Comparison of ENCODE assay signal across 12 mouse cellular contexts in genomic region chr11:61882183-61882582, GRCm38 (mm10). TPM values are rescaled to one million over a fixed set of nuclear protein-coding genes. Genes with fewer than 3 reads are reported as not detected.
DNase-seq lines count a peak whose midpoint lies in the region; ATAC-seq and TF ChIP-seq lines count a peak whose summit lies in the region.
"Had no signal": no experiment of that assay in that cellular context is flagged by ENCODE, and none has a peak within 500 bp of the region (broad histone marks: within the 10 kb centered on the region; RNA-seq: fewer than 3 reads in every experiment).

No protein-coding gene starts in this region.

- DNase-seq in kidney, postnatal 0 days (ENCODE audit: low spot score) = peak; percentile 16
- no peak for DNase-seq in kidney, postnatal 4 days
- peak; percentile 88 for DNase-seq in 416B (ENCODE audit: low read depth)
- DNase-seq in MEL-GATA-1-ER (ENCODE audit: extremely low read depth, low read depth) = peak; percentile 34
- DNase-seq in forelimb bud, embryonic 11.5 days (ENCODE audit: low read depth, low spot score) = peak; percentile 16
- no peak for DNase-seq in urinary bladder, postnatal 4 days (ENCODE audit: low spot score in 2 of 2)
- DNase-seq in gastrocnemius, postnatal 10 days = no peak
- no peak for DNase-seq in spleen, adult 12 weeks (ENCODE audit: low spot score)
- DNase-seq: right cerebral cortex, postnatal 25 days had no signal

- no peak overlapping the region for H3K9ac ChIP-seq in kidney, postnatal 0 days (ENCODE audit: low read depth, low read length)
- H3K9ac ChIP-seq: forebrain, embryonic 15.5 days; kidney, embryonic 15.5 days had no signal

- no peak overlapping the region for H3K4me2 ChIP-seq in kidney, postnatal 0 days (ENCODE audit: low read length)
- H3K4me2 ChIP-seq: forebrain, embryonic 15.5 days; kidney, embryonic 15.5 days had no signal

- H3K27ac ChIP-seq in kidney, postnatal 0 days = no peak overlapping the region
- H3K27ac ChIP-seq: forebrain, embryonic 15.5 days; kidney, embryonic 15.5 days; midbrain, embryonic 10.5 days had no signal

- WGBS in kidney, postnatal 0 days = 71% methylated on average over 5 of the region's 5 CpGs

- H3K4me3 ChIP-seq in kidney, postnatal 0 days (replicated peaks; ENCODE audit: low read depth, low read length) = no peak overlapping the region
- H3K4me3 ChIP-seq: forebrain, embryonic 15.5 days; kidney, embryonic 15.5 days; midbrain, embryonic 10.5 days had no signal

- no peaks in the 10 kb centered on the region for H3K27me3 ChIP-seq in kidney, postnatal 0 days (ENCODE audit: insufficient read depth, low read length)
- H3K27me3 ChIP-seq: forebrain, embryonic 15.5 days; kidney, embryonic 15.5 days had no signal

- peak; percentile 52 for TF ChIP-seq CTCF in kidney, postnatal 0 days (IDR thresholded peaks at IDR 0.05; ENCODE audit: low read depth)

- peaks cover 37% of the 10 kb centered on the region for H3K36me3 ChIP-seq in kidney, postnatal 0 days (ENCODE audit: insufficient read depth, low read length)

- no peaks in the 10 kb centered on the region for H3K9me3 ChIP-seq in kidney, postnatal 0 days (replicated peaks; ENCODE audit: low read length)
- H3K9me3 ChIP-seq: forebrain, embryonic 15.5 days; kidney, embryonic 15.5 days; midbrain, embryonic 10.5 days had no signal

- no peaks in the 10 kb centered on the region for H3K4me1 ChIP-seq in kidney, postnatal 0 days (replicated peaks; ENCODE audit: insufficient read depth, low read length)
- H3K4me1 ChIP-seq: forebrain, embryonic 15.5 days; kidney, embryonic 15.5 days; midbrain, embryonic 10.5 days had no signal

- no peak for ATAC-seq in kidney, postnatal 0 days (replicated peaks; ENCODE audit: low FRiP score, low read depth)
- ATAC-seq: forebrain, embryonic 15.5 days had no signal

RNA-seq across cellular contexts. Expression of gene Ulk2, which starts 27.3 kb away (rescaled TPM):
- 9.7 and 10.8 TPM in 2 replicates for polyA plus RNA-seq in kidney, postnatal 0 days (2015; fragmentation: Nextera tagmentation; extraction: Ambion mirVana)
- total RNA-seq in gastrocnemius, postnatal 10 days (2021) = 10 to 100 TPM; 47.6 to 53.6 TPM

RNA-seq across cellular contexts. Expression of gene Akap10, which starts 47.9 kb away (rescaled TPM):
- 8.1 and 9.4 TPM in 2 replicates for polyA plus RNA-seq in kidney, postnatal 0 days (2015; fragmentation: Nextera tagmentation; extraction: Ambion mirVana)
- total RNA-seq in gastrocnemius, postnatal 10 days (2021) = 10 to 100 TPM in 1 of 2 experiments, 1 to 10 TPM in 1; 8.7 to 10.8 TPM

Comparison
In these comparisons a context has a peak if more than half of its experiments do, and no peak if none do; other contexts are left out.
1. DNase-seq: peak in kidney, postnatal 0 days (single experiment), 416B (single experiment), MEL-GATA-1-ER (single experiment) and forelimb bud, embryonic 11.5 days (single experiment); none in kidney, postnatal 4 days (0 of 2), urinary bladder, postnatal 4 days (0 of 2), gastrocnemius, postnatal 10 days (single experiment) and spleen, adult 12 weeks (single experiment).